Mouse (Mus musculus) urinary bladder, postnatal 10 days (tissue): ENCODE measurements around the gene A930004D18Rik.
"Not testable (repeated sequence)": the region's sequence is repeated elsewhere in the genome, so short reads cannot be mapped to it uniquely, and the experiment has no call there.

Experiments used
- DNase-seq: peaks from one replicate; pipeline ENCODE4 v3.0.0; 2022; ENCODE audit warnings: low spot score

Gene A930004D18Rik

DNA sequence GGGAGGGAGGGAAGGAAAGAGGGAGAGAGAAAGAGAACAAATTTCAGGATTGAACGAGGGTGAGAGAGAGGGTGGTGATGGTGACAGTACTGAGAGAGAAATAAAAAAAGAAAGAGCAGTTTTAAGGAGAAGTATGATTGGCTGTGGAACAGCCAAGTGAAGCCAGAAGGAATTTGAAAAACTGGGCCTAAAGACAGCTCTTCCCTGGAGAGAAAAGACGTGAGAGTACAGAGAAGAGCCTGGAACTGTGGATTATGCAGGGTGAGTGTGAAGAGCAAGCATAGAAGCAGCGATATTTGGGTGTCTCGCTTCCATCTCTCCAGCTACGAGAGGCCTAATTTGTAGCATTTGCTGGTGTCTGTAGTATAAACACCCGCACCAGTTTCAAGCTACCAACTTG, 26.3 kb downstream of the A930004D18Rik start:
- no peak for DNase-seq

- no peak for DNase-seq
Measured at GRCm38 (mm10) chr2:18005137-18005536, 32.4 kb downstream of the A930004D18Rik start.

DNA sequence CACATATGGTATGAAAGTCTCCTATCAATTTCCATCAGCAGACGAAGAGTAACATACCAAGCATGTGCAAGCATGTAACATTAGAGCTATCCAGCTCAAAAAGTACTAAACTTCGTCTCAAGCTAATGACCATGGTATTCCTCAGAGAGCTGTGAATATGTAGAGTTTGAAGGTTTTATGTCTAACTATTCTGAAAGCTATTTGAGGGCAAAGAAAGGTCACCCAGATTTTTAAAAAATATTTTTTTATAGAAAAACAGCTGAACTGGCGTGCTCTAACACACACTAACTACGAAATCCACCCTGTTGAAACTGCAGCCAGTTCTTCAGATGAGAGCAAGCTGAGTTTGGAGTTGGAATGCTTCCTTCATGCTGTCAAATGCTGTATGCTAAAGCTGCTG, 33.3 kb downstream of the A930004D18Rik start:
- DNase-seq, result no peak

- DNase-seq, result no peak
Measured at GRCm38 (mm10) chr2:18002306-18002705, 35.2 kb downstream of the A930004D18Rik start.

DNA sequence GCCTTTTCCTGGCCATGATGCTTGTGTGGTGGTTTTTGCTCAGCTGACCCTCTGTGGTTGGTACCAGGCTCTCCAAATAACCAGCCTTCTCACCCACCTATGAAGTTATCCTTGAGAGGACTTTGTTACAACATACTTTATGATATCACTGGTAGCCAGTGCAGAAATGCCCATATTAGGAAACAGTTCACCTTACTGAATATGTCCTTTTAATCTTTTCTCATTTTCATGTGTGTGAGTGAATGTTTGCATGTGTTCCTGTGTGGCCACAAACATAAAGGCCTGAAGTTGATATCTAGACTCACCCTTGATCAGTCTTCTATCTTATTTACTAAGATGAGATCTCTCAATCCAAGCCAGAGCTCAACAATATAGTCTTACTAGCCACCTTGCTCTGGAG, 40.7 kb downstream of the A930004D18Rik start, which contains the start of gene H2al2a:
Gene H2al2a, minus strand, starts transcription at position 101 of the 400 bp plus-strand sequence.
- DNase-seq, result no peak

- no peak for DNase-seq
Measured at GRCm38 (mm10) chr2:17989562-17989961, 48.0 kb downstream of the A930004D18Rik start.

DNA sequence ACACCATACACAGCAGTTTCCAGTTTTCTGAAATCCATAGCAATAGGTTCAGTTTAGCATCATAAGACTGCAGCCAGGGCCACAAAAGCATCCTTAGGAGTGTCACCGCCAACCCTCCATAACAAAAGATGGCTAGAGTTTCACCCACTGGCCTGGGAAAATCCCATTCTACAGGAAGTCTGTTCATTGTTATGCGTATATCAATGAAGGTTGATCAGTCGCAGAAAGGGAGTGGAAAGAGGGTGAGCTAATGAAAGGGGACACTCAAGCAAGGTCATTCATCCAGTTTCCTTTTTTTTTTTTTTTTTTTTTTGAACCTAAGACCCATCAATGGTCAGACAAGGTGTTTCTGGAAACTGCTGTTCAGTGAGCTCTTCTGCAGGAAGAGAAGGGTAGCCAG, 48.4 kb downstream of the A930004D18Rik start:
- DNase-seq, result no peak

DNA sequence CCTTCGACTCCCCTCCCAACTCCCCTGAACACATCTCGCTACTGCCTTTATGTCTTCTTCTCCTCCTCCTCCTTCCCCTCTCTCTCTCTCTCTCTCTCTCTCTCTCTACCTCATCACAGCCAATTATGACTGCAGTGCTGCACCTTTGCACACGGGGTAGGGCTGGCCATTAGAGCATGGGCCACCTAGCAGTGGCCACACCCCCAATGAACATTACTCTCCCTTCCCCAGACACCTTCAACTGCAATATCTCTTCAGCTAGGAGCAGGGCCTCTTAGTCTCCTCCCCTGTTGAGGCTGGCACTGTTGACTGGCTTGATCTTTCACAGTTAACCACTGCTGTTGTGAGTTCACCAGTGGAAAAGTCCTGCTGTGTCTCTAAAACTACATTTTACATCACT, 50.8 kb downstream of the A930004D18Rik start:
- DNase-seq, result no peak

DNA sequence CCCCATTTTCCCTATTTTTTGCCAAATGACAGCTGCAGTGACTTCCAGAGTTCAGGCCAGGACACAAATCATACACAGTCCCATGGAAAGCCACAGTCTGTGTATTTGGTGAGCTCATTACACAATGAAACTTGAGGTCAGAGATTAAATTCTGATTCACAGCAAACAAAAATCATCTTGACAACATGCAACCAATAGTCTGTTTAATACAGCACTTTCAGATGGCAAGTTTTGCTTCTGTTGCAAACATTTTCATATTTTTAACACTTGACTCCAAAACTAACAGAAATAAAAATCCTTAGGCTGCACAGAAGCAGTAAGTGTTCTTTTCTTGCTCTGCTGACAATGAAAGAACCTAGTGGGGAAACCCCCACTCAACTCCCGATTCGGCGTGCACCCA, 52.8 kb downstream of the A930004D18Rik start:
- DNase-seq, result no peak

DNA sequence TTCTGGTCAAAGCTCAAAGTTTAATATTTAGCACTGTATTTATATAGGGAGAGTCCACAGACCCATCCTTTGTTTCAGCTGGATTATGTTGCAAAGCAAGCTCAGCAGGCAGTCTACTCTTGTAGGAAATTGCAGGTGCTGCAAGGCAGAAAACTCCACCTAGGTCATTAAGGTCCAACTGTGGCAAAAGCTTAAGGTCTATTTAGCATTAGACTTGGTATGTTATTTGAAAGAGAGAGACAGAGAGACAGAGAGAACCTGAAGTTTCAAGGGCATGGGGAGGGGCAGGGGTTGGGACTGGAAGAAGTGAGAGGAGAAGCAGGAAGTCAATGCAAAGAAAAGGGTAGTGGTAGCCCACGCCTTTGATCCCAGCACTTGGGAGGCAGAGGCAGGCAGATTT, 54.8 kb downstream of the A930004D18Rik start:
- no peak for DNase-seq

DNA sequence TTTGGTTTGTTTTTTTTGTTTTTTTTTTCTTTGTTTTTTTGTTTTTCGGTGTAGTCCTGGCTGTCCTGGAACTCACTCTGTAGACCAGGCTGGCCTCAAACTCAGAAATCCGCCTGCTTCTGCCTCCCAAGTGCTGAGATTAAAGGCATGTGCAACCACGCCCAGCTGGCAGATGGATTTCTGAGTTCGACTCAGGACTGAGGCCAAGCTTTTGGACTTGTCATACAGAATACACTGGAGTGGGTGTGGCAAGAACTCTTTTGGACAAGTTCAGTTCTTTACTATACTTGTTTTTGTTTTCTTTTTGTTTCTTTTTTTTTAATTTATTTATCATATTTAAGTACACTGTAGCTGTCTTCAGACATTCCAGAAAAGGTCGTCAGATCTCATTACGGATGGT, 58.8 kb downstream of the A930004D18Rik start:
- no peak for DNase-seq

DNA sequence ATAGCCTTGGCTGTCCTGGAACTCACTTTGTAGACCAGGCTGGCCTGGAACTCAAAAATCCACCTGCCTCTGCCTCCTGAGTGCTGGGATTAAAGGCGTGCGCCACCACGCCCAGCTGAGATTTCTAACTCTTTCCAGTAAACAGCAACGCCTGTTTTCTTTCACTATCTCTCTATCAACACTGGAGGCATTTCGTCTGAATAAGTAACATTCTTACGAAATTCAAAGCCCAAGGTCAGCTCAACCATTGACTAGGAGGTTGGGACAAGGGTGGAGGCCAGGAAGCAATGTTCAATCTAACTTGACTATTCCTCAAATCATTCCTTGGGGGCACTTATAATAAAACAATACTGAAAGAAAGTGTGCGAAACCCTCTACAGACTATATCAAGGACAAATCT, 59.3 kb downstream of the A930004D18Rik start:
- not testable (repeated sequence) for DNase-seq

- DNase-seq, result not testable (repeated sequence)
Measured at GRCm38 (mm10) chr2:17977645-17978044, 59.9 kb downstream of the A930004D18Rik start.

DNA sequence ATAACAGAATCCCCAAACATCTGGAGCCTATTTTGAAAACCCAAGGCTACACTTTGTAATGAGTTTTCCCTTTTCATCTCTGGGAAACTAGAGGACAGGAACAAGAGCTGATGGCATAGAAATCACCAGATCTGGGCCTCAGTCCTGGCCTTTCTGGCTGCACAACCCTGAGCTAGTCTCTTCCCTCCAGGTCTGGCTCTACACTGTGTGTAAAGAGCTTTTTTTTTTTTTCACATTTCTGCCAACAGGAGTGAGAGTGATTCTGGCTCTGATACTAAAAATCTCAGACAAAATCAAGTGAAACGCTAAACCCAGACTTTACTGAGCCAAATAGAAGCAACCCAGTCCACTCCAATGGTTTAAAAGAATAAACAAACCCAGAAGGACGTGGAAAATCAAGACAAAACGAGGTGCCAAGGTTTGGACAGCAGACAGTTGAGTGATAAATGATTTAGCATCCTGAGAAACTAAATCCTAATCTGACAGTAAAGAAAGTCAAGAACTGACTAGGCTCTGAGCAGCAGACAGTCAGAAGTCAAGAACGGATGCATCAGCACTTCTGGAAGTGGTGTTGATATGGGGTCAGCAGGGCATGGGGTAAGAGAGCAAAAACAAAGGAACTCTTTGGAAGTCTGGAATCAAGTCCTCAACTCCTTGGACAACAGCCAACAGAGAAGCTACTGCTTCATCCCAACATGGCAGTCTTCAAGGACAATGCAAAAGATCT, 61.8 kb downstream of the A930004D18Rik start:
- DNase-seq, result no peak
